Mouse (Mus musculus) spleen, adult 18-20 months (tissue): ENCODE data around the gene Slamf7.
"Not testable (repeated sequence)": the region's sequence is repeated elsewhere in the genome, so short reads cannot be mapped to it uniquely, and the experiment has no call there.

ENCODE experiments used
- DNase-seq, 2 experiments: peaks; one replicate each; pipeline ENCODE4 v3.0.0; 2022; ENCODE audit warnings: mixed read lengths in 2 of 2

The Slamf7 gene

DNA sequence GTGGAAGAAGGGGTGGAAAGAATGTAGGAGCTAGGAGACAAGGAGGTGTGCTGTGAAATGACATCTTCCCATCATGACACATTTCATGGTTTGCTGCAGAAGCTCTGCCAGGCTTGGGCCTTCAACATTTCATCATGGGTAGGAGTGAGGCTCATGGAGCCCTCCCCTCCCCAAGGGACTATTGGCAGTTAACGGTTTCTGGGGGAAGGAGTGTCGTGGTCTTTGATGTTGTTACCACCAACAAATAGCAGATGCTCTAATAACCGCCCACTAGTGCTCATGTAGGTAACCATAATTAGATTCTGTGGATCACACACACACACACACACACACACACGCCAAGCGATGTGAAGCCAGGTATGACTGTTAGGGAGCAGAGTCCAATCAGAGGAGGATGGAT is at the start of gene Slamf7:
Slamf7 (minus strand) TSS at position 302 of the 400 bp plus-strand sequence.
- no peak for DNase-seq

DNA sequence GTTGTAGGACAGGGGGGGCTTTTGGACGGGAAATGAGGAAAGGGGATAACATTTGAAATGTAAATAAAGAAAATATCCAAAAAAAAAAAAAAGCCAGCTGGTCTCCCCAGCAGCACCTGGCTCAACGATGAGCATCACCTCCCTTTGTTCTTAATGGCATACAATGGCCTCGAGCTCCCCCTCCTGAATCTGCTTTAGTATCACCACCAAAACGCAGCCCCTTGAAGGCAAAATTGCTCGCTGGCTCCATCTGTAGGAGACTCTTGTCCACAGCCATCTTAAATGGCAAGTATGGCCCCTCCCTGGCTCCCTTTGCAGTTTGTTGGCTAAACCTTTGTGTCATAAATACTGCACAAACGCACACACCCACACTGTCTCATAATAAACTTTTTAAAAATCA is 46.1 kb upstream of the Slamf7 start:
- peak; percentile 65 to 74 for DNase-seq

DNA sequence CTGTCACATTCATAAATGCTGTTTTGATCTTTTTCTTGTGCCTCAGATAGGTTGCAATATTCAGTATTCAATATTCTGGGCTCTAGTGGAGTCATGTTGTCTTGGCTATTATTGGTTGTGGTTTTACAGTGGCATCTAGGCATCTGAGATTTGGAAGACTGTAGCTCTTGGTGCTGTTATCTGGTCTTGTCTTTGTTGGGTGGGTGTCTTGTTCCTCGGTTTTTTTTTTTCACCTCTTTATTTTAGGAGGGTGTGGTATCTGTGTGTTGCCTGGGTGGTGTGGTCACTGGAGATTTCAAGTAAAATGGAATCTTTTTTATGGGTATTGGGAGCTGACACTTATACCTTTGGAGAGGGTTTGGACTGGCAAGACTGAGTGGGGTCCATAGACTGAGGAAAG is 41.1 kb upstream of the Slamf7 start:
- DNase-seq: no peak

DNA sequence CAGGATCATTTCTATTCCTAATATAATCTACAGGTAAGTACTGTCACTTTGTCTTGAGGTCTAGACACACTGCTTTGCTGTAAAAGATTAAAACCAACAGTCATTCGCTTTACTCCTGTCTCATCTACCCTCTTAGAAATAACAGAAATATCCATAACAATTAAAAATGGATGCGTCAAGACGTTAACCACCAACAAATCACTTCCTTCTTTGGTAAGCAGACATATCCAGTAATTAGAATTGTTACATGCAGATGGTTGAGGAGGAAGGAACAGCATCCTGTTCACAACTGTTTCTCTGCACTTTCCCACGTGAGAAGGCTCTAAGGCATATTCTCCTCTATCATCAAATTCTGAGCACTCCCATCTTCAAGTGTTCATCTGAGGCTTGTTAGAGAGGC is 34.5 kb upstream of the Slamf7 start:
- no peak for DNase-seq

DNA sequence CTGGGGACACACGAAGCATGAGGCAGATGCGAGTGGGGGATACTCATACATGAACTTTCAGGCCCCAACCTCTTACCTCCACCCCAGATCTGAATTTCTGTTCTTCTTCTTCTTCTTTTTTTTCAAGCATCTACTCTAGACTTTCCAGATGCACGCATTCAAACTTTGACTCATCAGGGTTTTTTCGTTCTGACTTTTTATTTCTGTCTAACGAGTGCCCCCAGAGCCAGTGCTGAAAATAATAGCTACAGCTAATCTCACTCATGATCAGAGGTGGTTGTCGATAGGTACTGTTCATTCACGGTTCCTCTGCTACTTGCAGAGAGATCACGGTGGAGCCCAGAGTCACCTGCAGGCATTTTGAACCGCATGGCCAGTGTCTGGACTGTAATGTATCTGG is 32.1 kb upstream of the Slamf7 start:
- DNase-seq: no peak

DNA sequence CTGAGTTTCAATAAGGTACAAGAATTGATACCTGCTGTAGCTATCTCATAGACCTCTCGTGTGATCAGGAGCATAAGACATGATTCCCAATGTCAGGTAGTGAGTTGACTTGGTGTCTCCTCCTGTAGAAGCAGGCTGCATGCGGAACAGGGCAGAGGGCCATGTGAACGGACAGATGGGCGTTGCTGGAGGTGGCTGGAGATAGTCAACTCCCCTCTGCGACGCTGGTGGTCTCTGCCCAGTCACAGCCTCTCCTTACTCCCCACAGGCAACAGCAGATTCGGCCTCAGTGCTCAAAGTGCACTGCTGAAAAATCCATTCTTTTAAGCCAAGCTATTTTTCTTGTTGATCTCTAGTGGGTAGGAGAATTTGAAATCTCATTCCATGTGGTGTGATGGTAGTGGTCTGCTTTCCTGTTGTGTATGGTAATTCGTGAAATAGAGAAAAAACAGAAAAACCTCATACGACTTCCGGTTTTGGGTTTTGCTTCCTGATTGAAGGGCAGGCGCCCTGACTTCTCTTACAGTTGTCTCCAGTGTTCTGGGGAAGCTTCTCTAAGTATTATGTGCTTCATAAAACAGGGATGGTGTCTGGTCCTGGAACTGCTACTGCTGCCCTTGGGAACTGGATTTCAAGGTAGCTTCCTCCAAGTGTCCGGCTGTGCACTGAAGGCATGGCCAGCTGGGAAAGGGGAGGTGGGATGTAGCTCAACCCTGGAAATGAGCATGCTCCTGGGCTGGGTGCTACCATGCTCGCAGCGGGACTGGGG is 28.9 kb upstream of the Slamf7 start, which contains the start of gene Cd48:
Cd48 (plus strand) TSS at position 479 of the 769 bp plus-strand sequence.
- DNase-seq: peak; percentile 22 to 47

DNA sequence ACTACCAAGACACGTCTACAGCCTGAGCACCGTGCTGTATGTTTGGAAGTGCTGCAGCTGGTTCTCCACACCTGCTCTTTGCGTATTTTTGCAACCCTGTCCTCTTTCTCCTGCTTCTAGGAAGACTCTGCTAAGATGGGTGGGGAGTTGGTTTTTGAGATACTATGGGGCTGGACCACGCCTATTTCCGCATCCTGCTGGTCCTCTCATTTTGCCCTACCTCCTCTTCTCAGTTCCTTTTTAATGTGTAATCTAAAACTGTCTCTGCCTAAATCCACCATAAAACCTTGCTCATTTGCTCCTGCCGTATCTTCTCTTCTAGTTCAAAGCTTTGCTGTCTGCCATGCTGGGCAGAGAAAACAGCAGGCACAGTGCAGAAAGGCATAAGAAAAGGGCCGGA is 28.2 kb upstream of the Slamf7 start:
- peak; percentile 49 to 53 for DNase-seq

DNA sequence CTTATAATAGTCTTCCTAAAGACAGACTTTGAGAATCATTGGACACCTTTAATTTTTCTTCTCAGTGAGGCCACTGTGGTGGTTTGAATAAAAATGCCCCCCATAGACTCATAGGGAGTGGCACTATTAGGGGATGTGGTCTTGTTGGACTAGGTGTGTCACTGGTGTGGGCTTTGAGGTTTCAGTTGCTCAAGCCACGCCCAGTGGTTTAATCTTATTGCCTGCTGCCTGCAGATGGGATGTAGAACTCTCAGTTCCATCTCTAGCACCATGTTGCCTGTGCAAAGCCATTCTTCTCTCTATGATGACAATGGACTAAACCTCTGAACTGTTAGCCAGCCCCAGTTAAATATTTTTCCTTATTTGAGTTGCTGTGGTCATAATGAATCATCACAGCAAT is 24.9 kb upstream of the Slamf7 start:
- DNase-seq: no peak

DNA sequence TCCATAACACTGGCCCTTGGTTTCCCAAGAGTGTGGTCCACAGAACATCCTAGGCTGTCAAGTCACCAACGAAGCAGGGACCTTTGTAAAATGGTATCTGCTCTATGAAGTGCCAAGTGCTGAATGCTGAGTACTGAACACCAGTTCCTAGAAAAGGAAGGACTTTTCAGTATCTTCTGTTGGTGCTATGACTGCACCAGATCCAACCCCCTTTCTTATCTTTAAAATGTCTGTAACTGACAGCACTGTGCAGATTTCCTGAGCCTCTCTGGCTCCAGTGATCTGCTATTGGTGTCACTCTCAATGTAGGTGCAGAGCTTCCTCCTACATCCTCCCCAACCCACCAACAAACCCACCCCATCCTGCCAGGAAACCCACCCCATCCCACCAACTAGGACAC is 21.6 kb upstream of the Slamf7 start:
- DNase-seq: no peak

DNA sequence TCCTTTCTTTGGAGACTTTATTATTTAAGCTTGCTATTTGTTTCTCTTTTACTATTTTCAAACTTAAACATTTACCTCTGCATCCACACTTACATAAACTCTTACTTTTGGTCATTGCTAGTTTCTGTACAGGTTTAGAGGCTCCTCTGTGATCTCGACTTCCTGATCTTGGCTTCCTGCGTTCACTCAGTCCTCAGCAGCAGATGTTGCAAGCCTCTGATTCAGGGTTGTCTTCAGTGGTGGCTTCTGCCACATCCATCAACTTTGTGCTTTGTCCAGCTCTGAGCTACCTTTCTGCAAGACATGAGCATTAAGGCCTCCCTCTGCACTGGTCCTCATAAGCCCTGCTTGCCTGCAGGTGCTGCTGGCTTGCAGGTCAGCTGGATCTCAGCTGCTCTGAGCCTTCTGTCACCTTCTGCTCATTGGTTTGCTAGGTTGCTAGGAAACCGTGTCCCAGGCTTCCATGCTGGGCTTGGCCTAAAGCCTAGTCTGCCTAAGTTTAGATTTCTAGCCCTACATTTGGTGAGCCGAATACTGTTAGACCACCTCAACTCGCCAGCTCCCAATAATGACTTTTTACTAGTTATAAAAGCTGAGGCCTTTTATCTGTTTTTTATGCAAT is 20.1 kb upstream of the Slamf7 start:
- DNase-seq: no peak

DNA sequence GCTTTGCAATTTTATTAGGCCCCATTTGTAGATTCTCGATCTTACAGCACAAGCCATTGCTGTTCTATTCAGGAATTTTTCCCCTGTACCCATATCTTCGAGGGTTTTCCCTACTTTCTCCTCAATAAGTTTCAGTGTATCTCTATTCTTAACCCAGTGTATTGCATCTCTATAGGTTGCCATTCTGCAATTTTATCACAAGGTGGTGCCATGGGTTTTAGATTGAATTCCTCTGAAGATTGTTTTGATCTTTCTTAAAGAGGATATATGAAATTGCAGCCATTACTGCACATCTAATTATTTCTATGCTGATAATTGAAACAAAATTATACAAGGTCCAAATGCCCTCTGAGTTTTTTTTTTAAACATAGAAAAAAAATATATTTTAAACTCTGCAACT is 19.6 kb upstream of the Slamf7 start:
- not testable (repeated sequence) for DNase-seq

DNA sequence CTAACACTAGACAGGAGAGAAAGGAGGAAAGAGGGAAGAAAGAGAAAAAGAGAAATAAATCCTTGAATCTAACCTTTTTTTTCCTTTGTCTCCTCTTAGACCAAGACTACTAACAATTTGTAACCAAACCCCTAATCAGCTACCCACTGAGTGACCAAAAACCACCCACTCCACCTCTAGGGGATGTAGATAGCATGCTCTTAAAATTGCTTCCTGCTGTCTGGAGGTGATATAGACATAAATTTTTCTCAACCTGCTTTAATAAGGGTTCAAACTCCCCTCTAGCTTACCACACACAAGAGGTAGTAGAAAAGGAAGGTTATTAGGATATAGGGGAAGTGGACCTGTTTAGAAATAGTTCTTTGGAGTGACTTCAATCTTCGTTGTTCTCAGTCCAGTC is 14.3 kb upstream of the Slamf7 start:
- DNase-seq: no peak

DNA sequence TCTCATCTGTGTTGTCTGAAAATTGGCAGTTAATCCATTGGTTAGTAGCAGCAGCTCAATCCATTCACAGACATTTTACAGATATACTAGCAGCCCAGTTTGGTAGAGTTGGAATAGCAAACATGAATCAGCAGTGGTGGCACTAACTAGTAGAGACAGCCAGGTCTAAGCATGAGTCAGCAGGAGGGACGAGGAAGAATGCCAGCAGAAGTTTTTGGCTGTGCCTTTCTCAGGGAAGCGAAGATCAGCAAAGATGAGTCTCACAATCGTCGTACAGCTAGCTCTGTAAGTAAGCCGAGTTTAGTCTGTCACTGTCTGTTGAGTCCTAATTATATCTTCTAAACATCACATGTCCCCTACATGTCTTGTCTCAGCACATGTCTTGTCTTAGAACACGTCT is 13.5 kb upstream of the Slamf7 start:
- DNase-seq: no peak

DNA sequence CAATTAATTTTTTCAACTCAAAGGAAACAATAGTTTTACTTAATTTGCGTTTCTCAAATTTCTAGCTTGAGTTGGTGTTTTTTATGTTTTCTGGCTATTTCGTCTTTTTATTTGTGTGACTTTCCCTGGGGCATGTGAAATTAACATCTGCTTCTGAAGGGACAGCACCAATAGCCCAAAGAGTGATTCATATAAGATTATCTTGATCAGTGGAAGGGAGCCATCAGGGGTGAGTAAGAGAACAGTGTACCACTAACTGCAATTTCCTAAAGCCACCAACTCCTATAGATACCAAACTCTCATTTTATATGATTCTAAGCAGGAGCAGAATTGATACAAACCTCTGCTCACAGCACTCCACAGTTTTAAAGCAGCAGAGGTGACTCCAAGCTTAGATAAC is 10.9 kb upstream of the Slamf7 start:
- no peak for DNase-seq

DNA sequence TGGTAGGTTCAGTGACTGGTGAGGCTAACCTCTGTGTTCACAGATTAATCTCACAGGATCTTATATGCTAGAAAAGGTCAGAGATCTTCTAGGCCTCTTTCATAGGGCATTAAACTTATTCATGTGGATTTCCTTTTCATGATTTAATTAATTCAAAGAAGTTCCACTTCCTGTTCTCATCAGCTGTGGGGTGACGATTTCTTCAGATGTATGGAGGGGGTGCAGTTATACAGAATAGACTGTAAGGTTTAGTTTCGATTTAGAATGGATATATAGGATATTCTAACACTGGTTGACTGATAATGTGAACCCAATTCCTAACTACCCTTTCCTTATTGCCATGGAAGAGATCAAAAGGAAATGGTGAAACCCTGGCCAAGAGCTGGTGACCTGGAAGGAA is 8.6 kb upstream of the Slamf7 start:
- DNase-seq: no peak

DNA sequence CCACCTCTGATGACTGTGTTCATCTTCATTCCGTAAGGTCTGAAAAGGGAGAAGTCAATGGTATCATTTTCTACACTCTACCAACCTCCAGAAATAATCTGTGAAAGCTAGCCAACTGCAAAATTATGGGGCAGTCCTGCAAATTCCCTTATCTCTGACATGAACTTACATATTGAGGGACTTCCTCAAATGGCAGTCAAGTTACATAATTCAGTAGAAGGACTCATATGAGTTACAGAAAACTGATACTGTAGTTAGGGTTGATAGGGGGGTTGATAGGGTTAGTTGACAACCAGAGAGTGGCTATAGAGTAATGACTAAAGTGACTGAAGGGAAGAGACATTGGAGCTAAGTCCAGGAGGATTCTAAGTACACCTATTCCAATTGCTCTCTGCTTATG is 7.6 kb upstream of the Slamf7 start:
- no peak for DNase-seq

DNA sequence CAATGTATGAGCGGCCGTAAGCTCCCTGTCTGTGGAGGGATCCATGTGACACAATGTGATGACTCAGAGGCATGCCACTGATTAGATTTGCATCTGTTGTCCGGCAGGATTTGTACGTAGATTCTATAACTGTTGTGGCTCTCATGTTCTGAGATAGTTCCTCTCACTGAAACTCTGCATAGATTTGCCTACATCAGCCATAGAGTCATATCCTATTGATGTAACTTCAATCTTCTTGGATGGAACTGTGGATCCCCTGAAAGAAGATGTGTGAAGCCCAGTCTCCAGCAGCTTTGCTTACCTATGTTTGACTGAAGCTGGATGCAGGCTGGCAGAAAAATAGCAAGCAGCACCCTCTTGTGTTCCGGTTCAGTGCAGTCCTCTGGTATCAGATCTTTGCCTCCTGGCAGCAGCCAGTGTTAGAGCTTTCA is 5.7 kb upstream of the Slamf7 start:
- DNase-seq: peak in 1 of 2 experiments; percentile 30

DNA sequence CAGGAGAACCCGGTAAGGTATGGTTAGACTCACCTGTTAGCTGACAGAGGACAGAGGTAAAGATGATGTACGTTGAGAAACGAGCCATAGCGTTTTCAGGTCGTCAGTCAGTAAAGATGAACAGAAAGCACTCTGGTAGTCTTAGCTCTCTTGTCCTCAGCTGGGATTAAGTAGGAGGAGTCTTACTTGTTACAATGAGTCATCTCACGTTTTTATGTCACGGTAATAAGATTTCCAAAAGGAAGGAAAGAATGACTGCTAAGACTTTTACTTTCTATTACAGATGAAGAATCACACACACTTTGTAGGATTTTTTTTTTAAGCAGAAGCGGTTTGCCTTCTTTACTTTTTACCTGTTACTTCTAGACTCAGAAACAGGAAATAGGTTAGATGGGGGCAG is 4.0 kb downstream of the Slamf7 start:
- no peak for DNase-seq

DNA sequence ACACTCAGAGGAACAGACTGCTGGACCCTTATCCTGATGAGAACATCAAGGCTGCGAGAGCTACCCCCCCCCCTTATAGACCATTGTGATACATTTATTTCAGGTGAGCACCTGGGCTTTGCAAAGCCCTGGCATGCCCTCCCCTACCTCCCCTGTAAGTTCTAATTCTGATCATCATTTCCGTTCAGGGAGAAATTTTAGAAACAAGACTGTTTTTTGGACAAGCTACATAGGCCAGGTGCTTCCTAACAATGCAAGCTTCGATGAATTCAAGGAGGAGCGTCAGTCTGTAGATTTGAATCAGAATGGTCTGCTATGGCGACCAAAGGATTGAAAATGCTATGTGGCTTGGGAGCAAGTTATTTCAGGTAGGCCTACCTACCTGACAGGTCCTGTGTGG is 5.1 kb downstream of the Slamf7 start:
- no peak for DNase-seq

DNA sequence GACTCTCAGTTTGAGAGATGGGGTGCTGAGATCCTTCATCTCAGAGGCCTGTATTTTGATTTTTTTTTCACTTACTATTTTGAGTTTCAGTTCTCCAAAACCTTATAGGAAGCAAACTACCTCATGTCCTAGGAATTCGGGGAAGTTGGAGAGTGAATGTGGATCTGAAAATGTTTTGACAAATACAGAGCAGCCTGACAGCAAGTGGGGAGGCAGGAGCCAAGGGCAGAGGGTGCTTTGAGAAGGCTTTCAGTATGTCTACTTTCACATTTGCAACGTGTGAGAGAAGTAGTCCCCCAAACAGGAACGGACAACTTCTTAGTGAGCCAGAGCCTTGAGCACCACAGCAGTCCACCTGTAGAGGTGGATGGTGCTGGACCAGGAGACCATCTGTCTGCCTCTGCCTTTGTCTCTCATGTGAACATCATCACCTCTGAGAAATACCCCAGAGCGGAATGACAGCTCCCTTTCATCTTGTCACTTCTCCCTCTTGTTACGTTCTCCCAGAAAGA is 6.3 kb downstream of the Slamf7 start:
- DNase-seq: peak in 1 of 2 experiments; percentile 26

DNA sequence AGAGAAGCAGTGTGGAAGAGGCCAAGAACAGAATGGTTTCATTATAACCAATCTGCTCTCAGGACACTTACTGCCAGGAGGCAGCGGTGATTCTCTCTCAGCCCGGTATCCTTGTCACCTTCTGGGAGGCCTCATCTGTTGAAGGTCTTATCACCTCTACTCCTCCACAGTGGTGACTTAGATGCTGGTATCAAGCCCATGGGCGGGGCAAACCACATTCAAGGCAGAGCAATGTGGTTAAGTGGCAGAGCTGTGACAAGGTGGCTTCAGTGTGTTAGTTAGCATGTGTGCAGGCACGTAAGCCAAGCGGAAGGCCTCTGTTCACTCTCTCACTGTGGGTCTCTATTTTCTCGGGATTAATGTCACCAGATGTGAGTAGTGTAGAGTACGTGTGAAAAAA is 9.2 kb downstream of the Slamf7 start:
- peak; percentile 28 to 41 for DNase-seq

DNA sequence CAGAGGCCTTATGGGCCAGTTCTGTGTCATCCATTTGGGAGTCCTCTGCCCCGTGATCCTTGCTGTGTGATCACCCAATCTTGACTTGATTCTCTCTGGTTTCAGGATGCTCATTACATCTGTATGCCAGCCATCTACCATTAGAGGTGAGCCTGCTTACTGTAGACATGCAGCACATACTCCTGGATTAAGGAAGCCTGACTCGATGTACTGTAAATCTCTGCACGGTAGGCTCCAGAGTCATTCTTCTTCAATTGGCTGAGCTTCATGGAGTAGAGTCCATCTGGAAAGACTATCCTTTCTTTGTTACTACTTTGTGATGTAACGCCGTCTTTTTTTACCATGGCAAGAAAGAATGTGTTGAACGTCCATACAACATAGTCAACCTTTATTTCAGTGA is 12.0 kb downstream of the Slamf7 start:
- DNase-seq: no peak

DNA sequence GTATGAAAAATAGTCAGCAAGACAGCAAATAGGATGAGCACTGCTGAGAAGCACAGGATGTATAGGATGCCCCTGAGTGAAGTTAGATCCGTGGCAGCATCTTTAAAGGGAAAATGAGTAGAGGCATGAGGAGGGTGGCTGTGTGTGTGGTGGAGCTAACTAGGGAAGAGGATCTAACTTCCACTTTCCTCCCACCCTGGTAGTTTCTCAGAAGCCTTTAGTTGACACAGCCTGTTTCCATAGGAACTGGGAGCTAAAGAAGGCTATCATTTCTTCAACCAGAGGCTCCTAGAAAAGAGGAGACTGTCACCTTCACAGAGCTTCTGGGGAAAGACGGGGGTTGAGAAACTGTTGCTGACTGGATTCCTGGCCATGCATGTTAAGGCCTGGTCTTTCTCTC is 14.1 kb downstream of the Slamf7 start:
- DNase-seq: no peak

DNA sequence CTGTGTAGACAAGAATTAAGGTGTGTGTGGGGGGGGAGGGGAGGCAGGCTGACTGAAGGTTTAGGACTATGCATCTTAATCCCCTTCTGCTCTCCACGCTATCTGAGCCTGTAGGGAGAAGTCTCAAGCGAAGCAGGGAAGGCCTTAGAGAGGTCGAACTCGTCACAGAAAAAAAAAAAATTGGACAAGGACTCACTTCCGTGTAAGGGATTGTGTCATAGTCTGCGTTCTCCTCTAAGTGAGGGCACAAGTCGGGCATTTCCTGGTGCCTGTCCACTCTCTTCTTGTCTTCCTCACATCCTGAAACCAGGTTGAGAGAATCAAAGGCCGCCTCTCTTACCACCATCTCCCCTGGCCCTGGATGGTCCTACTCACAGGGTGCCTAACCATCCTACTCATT is 15.7 kb downstream of the Slamf7 start:
- no peak for DNase-seq
